Mouse (Mus musculus) hindbrain, embryonic 12.5 days (tissue): ENCODE measurements at regions not wholly inside any gene's neighbourhood (a gene's known extent, or its start where the extent isn't known, plus 50 kb on each side); places are given as distances from the start of the nearest gene placed in this dataset.

Source experiments
- ATAC-seq: fragments of 200-750 bp; cut with Nextera tagmentation; 2 replicates; pipeline ENCODE4 v1.8.0; 2017; ENCODE audit warnings: moderate TSS enrichment; ENCODE audit not compliant: low FRiP score
- H3K27ac ChIP-seq: fragments of 300-500 bp; sonication (generic); 2 replicates; pipeline ENCODE4 v1.5.1; 2016; ENCODE audit warnings: mild to moderate bottlenecking
- H3K27me3 ChIP-seq: fragments of 300-500 bp; sonication (generic); 2 replicates; pipeline ENCODE4 v1.6.1; 2016; ENCODE audit warnings: mild to moderate bottlenecking
- H3K36me3 ChIP-seq: fragments of 300-500 bp; sonication (generic); 2 replicates; pipeline ENCODE4 v1.6.1; 2016; ENCODE audit warnings: mild to moderate bottlenecking
- H3K4me1 ChIP-seq: fragments of 300-500 bp; sonication (generic); 2 replicates; pipeline ENCODE4 v1.6.1; 2016
- H3K4me2 ChIP-seq: fragments of 300-500 bp; sonication (generic); replicated peaks from 2 replicates; pipeline ENCODE4 v1.6.1; 2016; ENCODE audit warnings: mild to moderate bottlenecking
- H3K4me3 ChIP-seq: fragments of 300-500 bp; sonication (generic); 2 replicates; pipeline ENCODE4 v1.5.1; 2016; ENCODE audit warnings: mild to moderate bottlenecking
- H3K9ac ChIP-seq: fragments of 300-500 bp; sonication (generic); 2 replicates; pipeline ENCODE4 v1.6.1; 2016; ENCODE audit warnings: mild to moderate bottlenecking, moderate library complexity
- H3K9me3 ChIP-seq: fragments of 300-500 bp; sonication (generic); replicated peaks from 2 replicates; pipeline ENCODE4 v1.6.1; 2016; ENCODE audit warnings: mild to moderate bottlenecking
- WGBS: fragments of 180-500 bp; shearing (Covaris S2); methylation state at CpG from one replicate; pipeline ENCODE4 v1.1.7; 2016; 5-methylcytosine and 5-hydroxymethylcytosine counted together

DNA sequence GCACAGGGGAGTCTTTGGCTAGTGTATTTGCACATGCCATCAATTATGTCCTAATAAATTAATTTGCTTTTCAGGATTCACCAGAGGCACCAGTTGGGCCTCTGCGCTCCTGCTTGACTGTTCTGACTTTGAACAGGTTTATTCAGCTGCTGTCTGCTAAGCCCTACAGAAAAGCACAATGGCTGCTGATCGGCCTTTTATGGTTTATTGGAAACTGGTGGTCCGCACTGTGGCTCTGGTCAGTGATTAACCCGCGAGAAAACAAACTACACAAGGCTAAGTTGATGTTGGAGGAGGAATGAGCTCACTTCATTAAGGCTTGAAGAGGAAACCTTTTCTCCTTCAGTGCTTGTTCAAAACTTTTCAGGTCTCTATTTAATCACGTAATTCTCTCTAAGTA is 208.4 kb upstream of the Gpr101 start:
- no peaks in the 10 kb centered on the region for H3K36me3 ChIP-seq
- H3K4me2 ChIP-seq: no peak overlapping the region
- no peak overlapping the region for H3K27ac ChIP-seq
- H3K9ac ChIP-seq: no peak overlapping the region
- no peaks in the 10 kb centered on the region for H3K9me3 ChIP-seq
- H3K4me1 ChIP-seq: no peaks in the 10 kb centered on the region
- no peak for ATAC-seq
- H3K27me3 ChIP-seq: no peaks in the 10 kb centered on the region
- 64% methylated on average over 6 of the region's 6 CpGs for WGBS
- no peak overlapping the region for H3K4me3 ChIP-seq

DNA sequence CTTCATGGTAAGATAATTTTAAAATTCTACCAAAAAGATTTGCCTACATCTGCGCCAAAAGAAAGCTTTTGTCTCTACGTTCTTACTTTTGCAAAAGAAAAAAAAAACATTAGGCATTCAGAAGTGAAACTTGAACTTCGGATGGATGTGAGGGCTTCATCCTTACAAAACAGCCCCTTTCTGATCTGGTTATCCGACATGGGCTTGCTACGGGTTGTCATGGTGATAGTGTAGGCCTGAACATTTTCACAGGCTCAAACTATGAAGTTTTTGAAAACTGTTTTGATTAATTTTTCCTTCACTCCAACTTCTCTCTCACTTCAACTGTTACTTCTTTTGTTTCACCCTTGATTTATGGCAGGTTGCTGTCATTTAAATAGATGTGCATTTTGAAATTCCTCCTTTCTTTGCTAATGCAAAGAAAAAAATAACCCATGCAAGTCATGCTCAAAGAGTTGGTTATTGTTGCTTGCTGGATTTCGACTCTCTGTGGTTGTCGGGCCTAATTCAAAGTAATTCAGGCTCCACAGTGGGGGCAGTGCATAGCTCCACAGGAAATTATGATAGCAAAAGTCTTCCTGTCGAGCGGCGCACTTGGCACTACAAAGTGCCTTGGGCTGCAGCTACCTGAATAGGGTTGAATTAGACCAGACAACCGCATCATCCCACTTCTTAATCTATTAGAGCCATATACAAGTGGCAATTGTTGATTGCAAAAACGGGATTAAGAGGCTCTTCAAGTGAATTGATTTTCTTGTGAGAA is 205.7 kb upstream of the Gpr101 start:
- H3K27ac ChIP-seq: no peak overlapping the region
- H3K4me3 ChIP-seq: no peak overlapping the region
- no peaks in the 10 kb centered on the region for H3K27me3 ChIP-seq
- H3K4me1 ChIP-seq: no peaks in the 10 kb centered on the region
- H3K4me2 ChIP-seq: peak overlapping the region; percentile 17; the same call in 1 of the 2 replicates
- peak; percentile 56; the same call in 1 of the 2 replicates for ATAC-seq
- WGBS: 53% methylated on average over 12 of the region's 12 CpGs
- no peak overlapping the region for H3K9ac ChIP-seq
- no peaks in the 10 kb centered on the region for H3K36me3 ChIP-seq
- H3K9me3 ChIP-seq: no peaks in the 10 kb centered on the region

DNA sequence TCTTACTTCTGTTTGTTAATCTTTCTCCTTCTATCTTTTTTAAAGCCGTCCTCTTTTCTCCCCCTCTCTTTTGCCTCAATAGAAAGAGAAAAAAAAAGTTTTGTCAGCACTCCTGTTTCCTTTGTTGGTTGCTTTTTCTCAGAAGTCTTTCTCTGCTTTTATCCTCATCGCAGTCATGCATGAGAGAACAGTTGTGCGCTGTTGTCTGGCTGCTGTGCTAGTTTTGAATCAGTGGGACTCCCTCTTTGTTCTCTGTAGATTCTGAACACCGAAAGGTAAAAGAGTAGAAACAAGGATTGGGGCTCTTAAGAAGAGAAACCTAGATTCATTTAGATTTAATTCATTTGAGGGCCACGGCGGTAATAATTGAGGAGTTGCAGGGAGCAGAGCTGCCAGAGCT is 204.9 kb upstream of the Gpr101 start:
- H3K36me3 ChIP-seq: no peaks in the 10 kb centered on the region
- H3K27me3 ChIP-seq: no peaks in the 10 kb centered on the region
- no peak overlapping the region for H3K9ac ChIP-seq
- no peak overlapping the region for H3K4me3 ChIP-seq
- H3K9me3 ChIP-seq: no peaks in the 10 kb centered on the region
- no peak overlapping the region for H3K27ac ChIP-seq
- 37% methylated on average over 6 of the region's 6 CpGs for WGBS
- H3K4me1 ChIP-seq: no peaks in the 10 kb centered on the region
- H3K4me2 ChIP-seq: peak overlapping the region; percentile 17; the same call in 1 of the 2 replicates
- ATAC-seq: no peak

DNA sequence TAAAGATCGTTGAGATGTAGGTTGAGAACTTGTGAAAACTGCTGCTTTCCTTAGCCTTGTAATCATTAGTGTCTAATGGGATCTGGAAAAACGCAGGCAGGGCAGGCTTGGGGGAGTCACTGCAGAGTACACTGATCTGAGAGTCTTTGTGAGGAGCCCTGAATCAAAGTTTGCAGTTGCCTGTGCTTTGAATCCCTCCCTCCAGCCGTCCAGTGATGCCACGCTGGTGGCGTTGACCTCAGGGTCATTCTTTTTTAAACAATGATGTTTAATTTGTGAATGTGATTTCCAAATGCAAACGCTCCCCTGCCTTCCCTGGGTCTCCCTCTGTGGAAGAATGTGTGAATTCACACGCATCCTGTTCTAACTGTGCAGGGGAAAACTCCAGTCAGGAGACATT is 204.4 kb upstream of the Gpr101 start:
- Histone ChIP-seq H3K4me3 (no peak overlapping the region), H3K9ac (no peak overlapping the region), H3K36me3 (no peaks in the 10 kb centered on the region), H3K4me1 (no peaks in the 10 kb centered on the region), H3K27me3 (no peaks in the 10 kb centered on the region), H3K27ac (no peak overlapping the region), H3K9me3 (no peaks in the 10 kb centered on the region), H3K4me2 (no peak overlapping the region)
- no peak for ATAC-seq
- 28% methylated on average over 7 of the region's 7 CpGs for WGBS

DNA sequence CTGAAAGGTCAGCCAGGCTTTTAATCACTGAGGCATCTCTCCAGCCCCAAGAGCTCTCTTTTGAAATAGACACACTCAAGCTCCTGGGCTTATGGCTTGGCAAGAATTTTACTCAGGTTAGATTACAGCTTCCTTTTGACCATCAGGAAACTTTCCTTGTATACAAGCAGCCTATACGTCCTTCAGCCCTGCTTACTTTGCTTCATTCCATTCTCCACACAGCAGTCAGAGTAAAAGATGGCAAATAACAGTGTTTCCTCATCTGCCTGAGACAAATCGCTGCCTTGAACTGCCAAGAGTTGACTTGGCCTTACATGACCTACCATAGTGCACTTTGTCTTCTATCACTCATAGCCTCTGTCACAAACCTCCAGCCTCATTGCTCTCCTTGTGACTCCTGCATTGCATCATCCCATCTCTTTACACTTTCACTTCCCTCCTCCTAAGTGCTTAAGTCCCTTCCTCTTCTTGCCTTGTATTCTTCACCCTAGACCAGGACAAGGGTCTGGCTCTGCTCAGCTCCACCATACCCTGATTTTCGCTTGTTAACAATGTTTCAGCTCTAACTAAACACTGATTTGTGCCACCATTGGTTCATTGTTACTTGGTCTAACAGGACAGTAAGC is 203.2 kb upstream of the Gpr101 start:
- H3K9ac ChIP-seq: no peak overlapping the region
- H3K36me3 ChIP-seq: no peaks in the 10 kb centered on the region
- no peak overlapping the region for H3K27ac ChIP-seq
- 63% methylated on average over 3 of the region's 3 CpGs for WGBS
- no peak for ATAC-seq
- H3K4me1 ChIP-seq: no peaks in the 10 kb centered on the region
- no peak overlapping the region for H3K4me3 ChIP-seq
- no peak overlapping the region for H3K4me2 ChIP-seq
- H3K27me3 ChIP-seq: no peaks in the 10 kb centered on the region
- H3K9me3 ChIP-seq: no peaks in the 10 kb centered on the region

DNA sequence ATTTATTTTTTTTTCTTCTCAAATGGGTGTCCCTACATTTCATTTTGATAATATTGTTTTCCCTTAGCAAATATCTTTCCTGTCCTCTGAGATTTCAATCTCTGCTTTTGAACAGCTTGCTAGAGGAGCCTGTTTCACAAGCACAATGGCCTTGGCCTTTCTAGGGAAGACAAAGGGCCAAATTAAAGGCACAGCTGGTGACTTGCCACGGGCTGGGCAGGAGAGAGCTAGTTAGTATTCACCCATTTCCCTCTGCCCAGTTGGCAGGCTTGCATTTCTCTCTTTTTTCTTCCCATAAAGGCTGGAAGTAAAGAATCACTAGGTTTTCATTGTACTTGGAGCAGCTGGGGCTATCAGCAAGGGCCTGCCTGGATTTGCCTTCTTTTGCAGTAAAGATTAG is 188.9 kb upstream of the Gpr101 start:
- no peak overlapping the region for H3K4me2 ChIP-seq
- no peak overlapping the region for H3K9ac ChIP-seq
- H3K36me3 ChIP-seq: no peaks in the 10 kb centered on the region
- no peaks in the 10 kb centered on the region for H3K9me3 ChIP-seq
- H3K4me3 ChIP-seq: no peak overlapping the region
- H3K27me3 ChIP-seq: no peaks in the 10 kb centered on the region
- ATAC-seq: peak; percentile 89
- 19% methylated on average over 1 of the region's 1 CpGs for WGBS
- H3K27ac ChIP-seq: peak overlapping the region; percentile 55
- H3K4me1 ChIP-seq: no peaks in the 10 kb centered on the region

DNA sequence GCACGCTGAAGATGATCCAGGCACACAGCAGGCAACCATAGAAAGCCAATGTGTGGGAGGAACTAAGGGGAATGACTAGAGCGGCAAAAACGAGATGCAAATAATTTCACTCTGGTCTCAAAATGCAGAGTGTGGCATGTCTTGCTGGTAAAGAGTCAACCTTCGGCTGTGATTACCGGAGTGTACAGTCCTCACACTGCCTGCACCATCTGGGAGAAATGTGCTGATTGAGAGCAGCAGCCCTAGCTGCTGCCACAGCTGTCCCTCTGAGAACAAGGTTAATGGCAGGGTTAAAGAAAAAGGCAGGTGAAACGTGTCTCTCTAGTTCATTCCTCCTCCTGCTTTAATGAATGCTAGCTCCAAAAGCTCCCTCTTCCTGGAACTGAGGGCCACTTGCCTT is 173.2 kb upstream of the Gpr101 start:
- Histone ChIP-seq H3K9ac (no peak overlapping the region), H3K4me2 (no peak overlapping the region), H3K36me3 (no peaks in the 10 kb centered on the region), H3K4me3 (no peak overlapping the region), H3K9me3 (no peaks in the 10 kb centered on the region), H3K27me3 (no peaks in the 10 kb centered on the region), H3K27ac (no peak overlapping the region), H3K4me1 (no peaks in the 10 kb centered on the region)
- ATAC-seq: no peak
- WGBS: 65% methylated on average over 6 of the region's 6 CpGs

DNA sequence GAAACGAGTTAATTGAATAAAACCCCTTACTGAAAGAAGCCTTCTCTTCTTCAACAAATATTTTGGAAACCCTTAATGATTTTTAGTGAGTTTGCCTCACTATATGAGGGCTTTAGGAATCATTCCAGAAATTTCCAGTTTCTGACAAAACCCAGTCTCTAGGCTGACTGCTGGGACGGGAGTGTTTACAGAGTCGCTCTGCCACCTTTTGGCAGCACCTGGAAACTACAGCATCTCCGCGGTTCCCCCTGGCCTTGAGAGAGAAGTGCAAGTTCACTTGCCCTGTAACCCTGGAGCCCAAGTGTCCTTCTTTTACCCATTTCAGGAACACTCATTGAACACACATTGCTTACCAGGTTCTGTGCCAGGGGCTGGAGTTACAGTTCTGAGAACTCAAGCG is 171.4 kb upstream of the Gpr101 start:
- no peak overlapping the region for H3K27ac ChIP-seq
- 0 out of 2 replicates have a peak, but pooled peaks have one; percentile 35 for ATAC-seq
- H3K4me3 ChIP-seq: no peak overlapping the region
- 27% methylated on average over 6 of the region's 6 CpGs for WGBS
- no peak overlapping the region for H3K9ac ChIP-seq
- no peaks in the 10 kb centered on the region for H3K4me1 ChIP-seq
- no peaks in the 10 kb centered on the region for H3K36me3 ChIP-seq
- no peaks in the 10 kb centered on the region for H3K9me3 ChIP-seq
- H3K27me3 ChIP-seq: no peaks in the 10 kb centered on the region
- no peak overlapping the region for H3K4me2 ChIP-seq

DNA sequence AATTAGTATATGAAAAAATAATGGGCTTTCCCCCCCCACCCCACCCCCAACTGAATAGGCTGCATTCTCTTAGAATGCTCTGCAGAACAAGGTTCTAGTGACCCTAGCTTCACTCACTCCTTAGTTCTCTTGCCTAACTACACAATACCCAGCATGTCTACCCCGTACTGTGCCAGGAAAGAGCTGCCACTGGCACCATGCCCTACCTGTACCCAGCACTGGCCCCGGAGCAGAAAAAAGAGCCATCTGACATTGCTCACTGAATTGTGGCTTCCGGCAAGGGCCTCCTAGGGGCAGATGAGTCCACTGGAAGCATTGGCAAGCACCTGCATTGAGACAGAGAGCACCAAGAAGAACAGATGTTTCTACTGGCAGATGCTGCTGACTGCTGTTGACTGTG is 156.0 kb upstream of the Gpr101 start:
- no peaks in the 10 kb centered on the region for H3K36me3 ChIP-seq
- no peaks in the 10 kb centered on the region for H3K4me1 ChIP-seq
- no peak overlapping the region for H3K9ac ChIP-seq
- H3K4me2 ChIP-seq: no peak overlapping the region
- H3K4me3 ChIP-seq: no peak overlapping the region
- no peaks in the 10 kb centered on the region for H3K9me3 ChIP-seq
- whole genome bisulfite sequencing: 90% methylated on average over 3 of the region's 3 CpGs
- no peak overlapping the region for H3K27ac ChIP-seq
- no peaks in the 10 kb centered on the region for H3K27me3 ChIP-seq
- no peak for ATAC-seq

DNA sequence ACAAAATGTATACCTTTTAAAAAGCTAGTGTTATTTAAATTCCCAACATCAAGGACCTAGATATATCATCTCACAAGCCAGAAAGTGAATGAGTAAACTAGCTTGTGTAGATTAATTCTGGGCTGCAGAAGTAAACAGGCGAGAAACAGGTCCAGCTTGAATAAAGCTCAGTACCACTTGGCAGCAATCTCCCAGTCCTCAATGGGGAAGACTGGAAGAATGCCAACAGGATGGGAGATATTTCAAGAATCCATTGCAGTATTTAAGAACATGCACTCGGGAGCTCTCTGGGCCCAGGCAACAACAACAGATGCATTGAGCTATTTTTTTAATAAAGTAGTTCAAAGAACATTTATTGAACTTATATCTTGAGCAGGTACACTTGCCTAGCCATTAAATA is 152.5 kb upstream of the Gpr101 start:
- WGBS: 72% methylated on average over 2 of the region's 2 CpGs
- Histone ChIP-seq H3K27me3 (no peaks in the 10 kb centered on the region), H3K4me3 (no peak overlapping the region), H3K27ac (no peak overlapping the region), H3K9me3 (no peaks in the 10 kb centered on the region), H3K4me1 (no peaks in the 10 kb centered on the region), H3K4me2 (no peak overlapping the region), H3K9ac (no peak overlapping the region), H3K36me3 (no peaks in the 10 kb centered on the region)
- no peak for ATAC-seq

DNA sequence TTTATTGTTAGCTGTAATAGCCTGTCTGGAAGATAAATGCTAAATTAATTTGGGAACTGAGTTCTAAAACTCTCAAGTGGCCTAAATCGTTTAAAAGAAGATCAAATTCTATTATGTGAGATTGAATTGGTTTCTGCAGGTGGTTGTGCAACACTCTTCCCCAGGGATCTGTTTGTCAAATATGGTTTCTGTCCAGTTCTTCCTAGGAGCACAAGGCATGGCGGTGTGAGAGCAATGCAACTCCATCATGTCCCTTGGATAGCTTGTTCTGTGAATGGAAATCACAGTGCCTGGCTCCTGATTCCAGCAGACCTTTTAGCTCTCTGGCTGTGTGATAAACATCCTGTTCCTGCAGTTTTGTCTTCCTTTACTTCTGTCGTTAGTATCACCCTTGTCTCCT is 151.9 kb upstream of the Gpr101 start:
- Histone ChIP-seq H3K4me2 (no peak overlapping the region), H3K9me3 (no peaks in the 10 kb centered on the region), H3K27me3 (no peaks in the 10 kb centered on the region), H3K27ac (no peak overlapping the region), H3K36me3 (no peaks in the 10 kb centered on the region), H3K4me1 (no peaks in the 10 kb centered on the region), H3K9ac (no peak overlapping the region), H3K4me3 (no peak overlapping the region)
- no peak for ATAC-seq
- WGBS: 50% methylated on average over 3 of the region's 3 CpGs
